Mouse (Mus musculus): ENCODE results near the gene Rpa1.

DNA sequence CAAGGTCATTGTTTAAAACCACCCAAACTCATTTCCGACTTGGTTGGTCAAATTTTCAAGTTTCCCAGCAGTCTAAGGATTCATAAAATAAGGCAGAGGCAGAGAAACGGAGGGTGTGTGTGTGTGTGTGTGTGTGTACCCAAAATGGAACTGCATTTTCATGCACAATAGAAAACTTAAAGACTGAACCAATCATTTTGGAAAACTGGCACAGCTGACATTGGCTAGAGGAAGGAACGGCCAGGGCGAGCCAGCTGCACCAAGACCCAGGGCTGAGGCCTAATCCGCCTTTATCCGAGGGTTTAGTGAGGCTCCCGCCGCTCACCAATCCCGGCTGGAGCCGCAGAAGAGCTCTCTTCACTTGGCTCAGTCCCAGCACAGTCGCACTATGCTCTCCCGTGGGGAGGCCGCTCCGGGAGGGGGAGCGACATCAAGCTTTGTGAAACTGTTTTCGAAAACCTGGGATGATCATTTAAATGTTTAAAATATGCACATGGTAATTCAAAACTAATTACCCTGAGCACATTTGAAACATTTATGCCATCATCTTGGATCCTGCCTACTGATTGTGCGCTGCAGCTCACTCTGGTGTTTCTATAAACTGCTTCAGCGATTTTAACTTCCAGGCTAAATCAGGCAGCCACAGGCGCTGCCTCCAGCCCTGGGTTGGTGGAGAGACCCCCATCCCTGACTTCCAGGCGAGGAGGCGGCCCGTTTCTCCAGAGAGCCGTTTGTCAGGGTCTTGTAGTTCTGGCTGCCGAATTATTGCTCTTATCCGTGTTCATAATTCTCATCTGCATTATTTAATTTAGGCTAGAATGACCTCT is 56.5 kb downstream of the Rpa1 start:
- no peak for TF ChIP-seq POLR2A (IDR thresholded peaks at IDR 0.05; ENCODE audit: extremely low read depth, insufficient read depth, low read length)
- no peak for TF ChIP-seq CTCF (IDR thresholded peaks at IDR 0.05; ENCODE audit: low read depth, low read length)
